ENCODE assay signal across 8 mouse cellular contexts in genomic region chr4:108387681-108388253, GRCm38 (mm10). TPM values are rescaled to one million over a fixed set of nuclear protein-coding genes. Genes with fewer than 3 reads are reported as not detected.
A peak's percentile ranks its signal among the peaks of the same experiment; 100 is the strongest.
DNase-seq lines count a peak whose midpoint lies in the region; ATAC-seq and TF ChIP-seq lines count a peak whose summit lies in the region.

No protein-coding gene starts in this region.

- no peak for TF ChIP-seq POLR2A in bone marrow macrophage, adult 2 months (IDR thresholded peaks at IDR 0.05; ENCODE audit: borderline replicate concordance, low read depth, low read length)

- peak overlapping the region; percentile 54 for H3K4me3 ChIP-seq in E14TG2a.4 (replicated peaks; ENCODE audit: low read length)
- peak overlapping the region; percentile 55 for H3K4me3 ChIP-seq in bone marrow macrophage, adult 2 months (ENCODE audit: insufficient read depth, low read length)
- H3K4me3 ChIP-seq in forebrain, embryonic 11.5 days (ENCODE audit: low read depth, low read length), result peak overlapping the region; percentile 20
- H3K4me3 ChIP-seq in heart, embryonic 16.5 days (ENCODE audit: low read length), result peak overlapping the region; percentile 54

- WGBS in forebrain, embryonic 11.5 days, result 6% methylated on average over 18 of the region's 18 CpGs
- 2% methylated on average over 18 of the region's 18 CpGs for WGBS in heart, embryonic 16.5 days

- no peaks in the 10 kb centered on the region for H3K9me3 ChIP-seq in E14TG2a.4 (ENCODE audit: low read length)
- H3K9me3 ChIP-seq in forebrain, embryonic 11.5 days (ENCODE audit: control insufficient read depth, low read length), result no peaks in the 10 kb centered on the region
- no peaks in the 10 kb centered on the region for H3K9me3 ChIP-seq in heart, embryonic 16.5 days (replicated peaks; ENCODE audit: control insufficient read depth, low read length)

- H3K36me3 ChIP-seq in E14TG2a.4 (ENCODE audit: insufficient read depth, low read length), result no peaks in the 10 kb centered on the region
- no peaks in the 10 kb centered on the region for H3K36me3 ChIP-seq in forebrain, embryonic 11.5 days (ENCODE audit: control insufficient read depth, insufficient read depth, low read length)
- no peaks in the 10 kb centered on the region for H3K36me3 ChIP-seq in heart, embryonic 16.5 days (ENCODE audit: control insufficient read depth, insufficient read depth)

- peak overlapping the region; percentile 46 for H3K4me2 ChIP-seq in forebrain, embryonic 11.5 days (ENCODE audit: low read depth, low read length, severe bottlenecking)
- H3K4me2 ChIP-seq in heart, embryonic 16.5 days (ENCODE audit: low read depth, low read length), result peak overlapping the region; percentile 84

- DNase-seq in forebrain, embryonic 11.5 days (ENCODE audit: low spot score), result peak; percentile 87
- DNase-seq in kidney, postnatal 25 days, result peak; percentile 76 to 86
- DNase-seq in lung, postnatal 14 days, result peak; percentile 82
- peak; percentile 77 for DNase-seq in ovary, postnatal 36 days (ENCODE audit: low spot score)

- peaks cover 71% of the 10 kb centered on the region for H3K4me1 ChIP-seq in E14TG2a.4 (replicated peaks; ENCODE audit: low read depth, low read length)
- no peaks in the 10 kb centered on the region for H3K4me1 ChIP-seq in bone marrow macrophage, adult 2 months (ENCODE audit: control insufficient read depth, insufficient read depth, low read length)
- H3K4me1 ChIP-seq in forebrain, embryonic 11.5 days (replicated peaks; ENCODE audit: control insufficient read depth, insufficient read depth, low read length), result peaks cover 10% of the 10 kb centered on the region; the same call in 1 of the 2 replicates
- H3K4me1 ChIP-seq in heart, embryonic 16.5 days (ENCODE audit: control insufficient read depth, insufficient read depth, low read length), result peaks cover 14% of the 10 kb centered on the region; the same call in 1 of the 2 replicates

- peak; percentile 78 for ATAC-seq in forebrain, embryonic 11.5 days (replicated peaks; ENCODE audit: low FRiP score)
- peak; percentile 83 for ATAC-seq in heart, embryonic 16.5 days (replicated peaks; ENCODE audit: extremely low read depth, insufficient read depth, low FRiP score)
- no peak for ATAC-seq in activated CD4-positive, CD25-positive, alpha-beta regulatory T cell, adult 4 months

- peaks cover 19% of the 10 kb centered on the region for H3K27me3 ChIP-seq in E14TG2a.4 (ENCODE audit: insufficient read depth, low read length)
- H3K27me3 ChIP-seq in forebrain, embryonic 11.5 days (ENCODE audit: control insufficient read depth, insufficient read depth, low read length), result peaks cover 10% of the 10 kb centered on the region
- H3K27me3 ChIP-seq in heart, embryonic 16.5 days (ENCODE audit: control insufficient read depth, insufficient read depth, low read length), result peaks cover 9% of the 10 kb centered on the region

- H3K9ac ChIP-seq in forebrain, embryonic 11.5 days (ENCODE audit: low read length), result peak overlapping the region; percentile 63
- H3K9ac ChIP-seq in heart, embryonic 16.5 days (ENCODE audit: low read length), result peak overlapping the region; percentile 76

- H3K27ac ChIP-seq in bone marrow macrophage, adult 2 months (ENCODE audit: insufficient read depth, low read depth, low read length), result no peak overlapping the region
- H3K27ac ChIP-seq in forebrain, embryonic 11.5 days (ENCODE audit: low read depth, low read length), result peak overlapping the region; percentile 58; the same call in 1 of the 2 replicates
- H3K27ac ChIP-seq in heart, embryonic 16.5 days (ENCODE audit: low read length), result peak overlapping the region; percentile 93

- TF ChIP-seq CTCF in E14TG2a.4 (conservative IDR thresholded peaks at IDR 0.05; ENCODE audit: low read length), result no peak
- no peak for TF ChIP-seq CTCF in bone marrow macrophage, adult 2 months (IDR thresholded peaks at IDR 0.05; ENCODE audit: low read depth, low read length)

RNA-seq across cellular contexts. Expression of gene Shisal2a, which starts 4.6 kb away (rescaled TPM):
- not detected in 2 replicates for polyA plus RNA-seq in bone marrow macrophage, adult 2 months (2012; ENCODE audit: insufficient read depth, insufficient read length, missing spikeins)
- polyA plus RNA-seq in forebrain, embryonic 11.5 days (2014; fragmentation: Nextera tagmentation; extraction: Ambion mirVana), result 1.7 and 3.0 TPM in 2 replicates
- polyA plus RNA-seq in heart, embryonic 16.5 days (2015; fragmentation: Nextera tagmentation; extraction: Ambion mirVana), result 1.3 and 1.4 TPM in 2 replicates
- polyA plus RNA-seq in activated CD4-positive, CD25-positive, alpha-beta regulatory T cell, adult 4 months (2017; shearing (Covaris generic)), result not detected

RNA-seq across cellular contexts. Expression of gene Gpx7, which starts 19.0 kb away (rescaled TPM):
- 0.66 TPM in 1 of 2 replicates, not detected in the other for polyA plus RNA-seq in bone marrow macrophage, adult 2 months (2012; ENCODE audit: insufficient read depth, insufficient read length, missing spikeins)
- polyA plus RNA-seq in forebrain, embryonic 11.5 days (2014; fragmentation: Nextera tagmentation; extraction: Ambion mirVana), result 38.7 and 39.3 TPM in 2 replicates
- 51.4 and 53.6 TPM in 2 replicates for polyA plus RNA-seq in heart, embryonic 16.5 days (2015; fragmentation: Nextera tagmentation; extraction: Ambion mirVana)
- polyA plus RNA-seq in activated CD4-positive, CD25-positive, alpha-beta regulatory T cell, adult 4 months (2017; shearing (Covaris generic)), result 1 to 10 TPM; 1.7 to 4.3 TPM

RNA-seq across cellular contexts. Expression of gene Coa7, which starts 59.8 kb away (rescaled TPM):
- 7.9 and 10.3 TPM in 2 replicates for polyA plus RNA-seq in bone marrow macrophage, adult 2 months (2012; ENCODE audit: insufficient read depth, insufficient read length, missing spikeins)
- polyA plus RNA-seq in forebrain, embryonic 11.5 days (2014; fragmentation: Nextera tagmentation; extraction: Ambion mirVana), result 54.5 and 56.8 TPM in 2 replicates
- polyA plus RNA-seq in heart, embryonic 16.5 days (2015; fragmentation: Nextera tagmentation; extraction: Ambion mirVana), result 46.3 and 53.6 TPM in 2 replicates
- 10 to 100 TPM; 26.7 to 34.1 TPM for polyA plus RNA-seq in activated CD4-positive, CD25-positive, alpha-beta regulatory T cell, adult 4 months (2017; shearing (Covaris generic))
